Mouse (Mus musculus): ENCODE measurements around the gene Ifi47. TPM values are rescaled to one million over a fixed set of nuclear protein-coding genes. Genes with fewer than 3 reads are reported as not detected.

Gene Ifi47
- polyA plus RNA-seq, 1 experiment: 7.6 TPM

- no peak for TF ChIP-seq CTCF (IDR thresholded peaks at IDR 0.05; ENCODE audit: borderline replicate concordance, insufficient read depth, low read length)
- no peak for TF ChIP-seq POLR2A (IDR thresholded peaks at IDR 0.05; ENCODE audit: low read depth, low read length)
- H3K4me1 ChIP-seq (ENCODE audit: control insufficient read depth, insufficient read depth, low read length): peaks cover 14% of the 10 kb centered on the region
- H3K4me3 ChIP-seq (ENCODE audit: insufficient read depth, low read length): no peak overlapping the region
- H3K27ac ChIP-seq (ENCODE audit: insufficient read depth, low read length): no peak overlapping the region
Measured at GRCm38 (mm10) chr11:49080636-49081035, 4.2 kb downstream of the Ifi47 start.

GRCm38 (mm10) chr11:49081356-49081755 is 5.0 kb downstream of the Ifi47 start:
- no peak for TF ChIP-seq CTCF (IDR thresholded peaks at IDR 0.05; ENCODE audit: borderline replicate concordance, insufficient read depth, low read length)
- no peak for TF ChIP-seq POLR2A (IDR thresholded peaks at IDR 0.05; ENCODE audit: low read depth, low read length)
- Histone ChIP-seq H3K4me1 (ENCODE audit: control insufficient read depth, insufficient read depth, low read length) (peaks cover 14% of the 10 kb centered on the region), H3K4me3 (ENCODE audit: insufficient read depth, low read length) (no peak overlapping the region), H3K27ac (ENCODE audit: insufficient read depth, low read length) (peak overlapping the region; percentile 16)

GRCm38 (mm10) chr11:49081886-49082285 is 5.5 kb downstream of the Ifi47 start:
- Histone ChIP-seq H3K4me3 (ENCODE audit: insufficient read depth, low read length) (no peak overlapping the region), H3K4me1 (ENCODE audit: control insufficient read depth, insufficient read depth, low read length) (peaks cover 11% of the 10 kb centered on the region), H3K27ac (ENCODE audit: insufficient read depth, low read length) (no peak overlapping the region)
- TF ChIP-seq POLR2A (IDR thresholded peaks at IDR 0.05; ENCODE audit: low read depth, low read length): no peak
- no peak for TF ChIP-seq CTCF (IDR thresholded peaks at IDR 0.05; ENCODE audit: borderline replicate concordance, insufficient read depth, low read length)

GRCm38 (mm10) chr11:49083146-49083545 is 6.8 kb downstream of the Ifi47 start:
- no peak overlapping the region for H3K27ac ChIP-seq (ENCODE audit: insufficient read depth, low read length)
- TF ChIP-seq POLR2A (IDR thresholded peaks at IDR 0.05; ENCODE audit: low read depth, low read length): no peak
- TF ChIP-seq CTCF (IDR thresholded peaks at IDR 0.05; ENCODE audit: borderline replicate concordance, insufficient read depth, low read length): no peak
- no peak overlapping the region for H3K4me3 ChIP-seq (ENCODE audit: insufficient read depth, low read length)
- peaks cover 11% of the 10 kb centered on the region for H3K4me1 ChIP-seq (ENCODE audit: control insufficient read depth, insufficient read depth, low read length)

- TF ChIP-seq CTCF (IDR thresholded peaks at IDR 0.05; ENCODE audit: borderline replicate concordance, insufficient read depth, low read length) (no peak), POLR2A (IDR thresholded peaks at IDR 0.05; ENCODE audit: low read depth, low read length) (no peak)
Measured at GRCm38 (mm10) chr11:49083808-49084207, 7.4 kb downstream of the Ifi47 start.

GRCm38 (mm10) chr11:49084385-49084784 is 8.0 kb downstream of the Ifi47 start:
- Histone ChIP-seq H3K4me3 (ENCODE audit: insufficient read depth, low read length) (no peak overlapping the region), H3K4me1 (ENCODE audit: control insufficient read depth, insufficient read depth, low read length) (peaks cover 11% of the 10 kb centered on the region), H3K27ac (ENCODE audit: insufficient read depth, low read length) (peak overlapping the region; percentile 36; the same call in 1 of the 2 replicates)
- TF ChIP-seq CTCF (IDR thresholded peaks at IDR 0.05; ENCODE audit: borderline replicate concordance, insufficient read depth, low read length): no peak
- TF ChIP-seq POLR2A (IDR thresholded peaks at IDR 0.05; ENCODE audit: low read depth, low read length): no peak

More at GRCm38 (mm10) chr11:49083808-49084207, 7.4 kb downstream of the Ifi47 start:
- peaks cover 11% of the 10 kb centered on the region for H3K4me1 ChIP-seq (ENCODE audit: control insufficient read depth, insufficient read depth, low read length)
- H3K27ac ChIP-seq (ENCODE audit: insufficient read depth, low read length): no peak overlapping the region
- no peak overlapping the region for H3K4me3 ChIP-seq (ENCODE audit: insufficient read depth, low read length)

GRCm38 (mm10) chr11:49084875-49085274 is 8.5 kb downstream of the Ifi47 start:
- no peak overlapping the region for H3K4me3 ChIP-seq (ENCODE audit: insufficient read depth, low read length)
- H3K4me1 ChIP-seq (ENCODE audit: control insufficient read depth, insufficient read depth, low read length): peaks cover 11% of the 10 kb centered on the region
- H3K27ac ChIP-seq (ENCODE audit: insufficient read depth, low read length): peak overlapping the region; percentile 36; the same call in 1 of the 2 replicates
- TF ChIP-seq CTCF (IDR thresholded peaks at IDR 0.05; ENCODE audit: borderline replicate concordance, insufficient read depth, low read length) (no peak), POLR2A (IDR thresholded peaks at IDR 0.05; ENCODE audit: low read depth, low read length) (no peak)

- H3K4me3 ChIP-seq (ENCODE audit: insufficient read depth, low read length): no peak overlapping the region
- peaks cover 11% of the 10 kb centered on the region for H3K4me1 ChIP-seq (ENCODE audit: control insufficient read depth, insufficient read depth, low read length)
Measured at GRCm38 (mm10) chr11:49086858-49087361, 10.5 kb downstream of the Ifi47 start.

GRCm38 (mm10) chr11:49087830-49088616 is 11.6 kb downstream of the Ifi47 start:
- Histone ChIP-seq H3K27ac (ENCODE audit: insufficient read depth, low read length) (no peak overlapping the region), H3K4me3 (ENCODE audit: insufficient read depth, low read length) (no peak overlapping the region), H3K4me1 (ENCODE audit: control insufficient read depth, insufficient read depth, low read length) (peaks cover 14% of the 10 kb centered on the region)
- TF ChIP-seq POLR2A (IDR thresholded peaks at IDR 0.05; ENCODE audit: low read depth, low read length): no peak

More at GRCm38 (mm10) chr11:49086858-49087361, 10.5 kb downstream of the Ifi47 start:
- H3K27ac ChIP-seq (ENCODE audit: insufficient read depth, low read length): peak overlapping the region; percentile 18
- TF ChIP-seq CTCF (IDR thresholded peaks at IDR 0.05; ENCODE audit: borderline replicate concordance, insufficient read depth, low read length) (no peak), POLR2A (IDR thresholded peaks at IDR 0.05; ENCODE audit: low read depth, low read length) (no peak)

- no peak overlapping the region; the same call in 1 of the 2 replicates for H3K27ac ChIP-seq (ENCODE audit: insufficient read depth, low read length)
- TF ChIP-seq POLR2A (IDR thresholded peaks at IDR 0.05; ENCODE audit: low read depth, low read length): no peak
- no peak for TF ChIP-seq CTCF (IDR thresholded peaks at IDR 0.05; ENCODE audit: borderline replicate concordance, insufficient read depth, low read length)
- H3K4me3 ChIP-seq (ENCODE audit: insufficient read depth, low read length): no peak overlapping the region
- H3K4me1 ChIP-seq (ENCODE audit: control insufficient read depth, insufficient read depth, low read length): peaks cover 10% of the 10 kb centered on the region
Measured at GRCm38 (mm10) chr11:49088990-49089652, 12.7 kb downstream of the Ifi47 start.

All from embryonic fibroblast, embryonic 13.5 days (primary cell).